Mouse (Mus musculus) midbrain, embryonic 16.5 days (tissue): ENCODE measurements around the gene Elavl2. TPM values are rescaled to one million over a fixed set of nuclear protein-coding genes. Genes with fewer than 3 reads are reported as not detected.
A peak's percentile ranks its signal among the peaks of the same experiment; 100 is the strongest.

Experiments
- ATAC-seq: fragments of 200-750 bp; cut with Nextera tagmentation; 2 replicates; pipeline ENCODE4 v1.8.0; 2017; ENCODE audit warnings: moderate TSS enrichment
- H3K27ac ChIP-seq: fragments of 300-500 bp; sonication (generic); 2 replicates; pipeline ENCODE4 v1.5.1; 2014; ENCODE audit warnings: mild to moderate bottlenecking, low read length, mixed read lengths
- H3K27me3 ChIP-seq: fragments of 300-500 bp; sonication (generic); 2 replicates; pipeline ENCODE4 v1.6.1; 2014; ENCODE audit warnings: low read depth, low read length, mixed read lengths; ENCODE audit not compliant: control insufficient read depth, insufficient read depth
- H3K36me3 ChIP-seq: fragments of 300-500 bp; sonication (generic); 2 replicates; pipeline ENCODE4 v1.6.1; 2014; ENCODE audit warnings: mild to moderate bottlenecking, low read length, moderate library complexity, mixed read lengths; ENCODE audit not compliant: control insufficient read depth, insufficient read depth
- H3K4me1 ChIP-seq: fragments of 300-500 bp; sonication (generic); 2 replicates; pipeline ENCODE4 v1.6.1; 2014; ENCODE audit warnings: mild to moderate bottlenecking, low read length, mixed read lengths; ENCODE audit not compliant: control insufficient read depth, insufficient read depth
- H3K4me2 ChIP-seq: fragments of 300-500 bp; sonication (generic); 2 replicates; pipeline ENCODE4 v1.6.1; 2014; ENCODE audit warnings: mild to moderate bottlenecking, low read length, mixed read lengths
- H3K4me3 ChIP-seq: fragments of 300-500 bp; sonication (generic); 2 replicates; pipeline ENCODE4 v1.5.1; 2014; ENCODE audit warnings: low read depth, mild to moderate bottlenecking, low read length, moderate library complexity, mixed read lengths
- H3K9ac ChIP-seq: fragments of 300-500 bp; sonication (generic); 2 replicates; pipeline ENCODE4 v1.6.1; 2014; ENCODE audit warnings: low read depth, low read length, mixed read lengths
- H3K9me3 ChIP-seq: fragments of 300-500 bp; sonication (generic); replicated peaks from 2 replicates; pipeline ENCODE4 v1.6.1; 2014; ENCODE audit warnings: mild to moderate bottlenecking, low read length, mixed read lengths; ENCODE audit not compliant: control insufficient read depth, poor library complexity, severe bottlenecking
- WGBS: fragments of 180-500 bp; shearing (Covaris S2); extraction: QIAGEN DNeasy Blood & Tissue Kit; methylation state at CpG from one replicate; pipeline ENCODE4 v1.1.7; 2014; 5-methylcytosine and 5-hydroxymethylcytosine counted together
- polyA plus RNA-seq: library from polyadenylated mRNA; unstranded; fragments of >200 nt; fragmentation: Nextera tagmentation; extraction: Ambion mirVana; gene quantifications from 2 replicates; pipeline ENCODE4 v1.2.1, GENCODE M21; 2015

Elavl2 gene
- polyA plus RNA-seq, 1 experiment from 2014 or later: 158 TPM

DNA sequence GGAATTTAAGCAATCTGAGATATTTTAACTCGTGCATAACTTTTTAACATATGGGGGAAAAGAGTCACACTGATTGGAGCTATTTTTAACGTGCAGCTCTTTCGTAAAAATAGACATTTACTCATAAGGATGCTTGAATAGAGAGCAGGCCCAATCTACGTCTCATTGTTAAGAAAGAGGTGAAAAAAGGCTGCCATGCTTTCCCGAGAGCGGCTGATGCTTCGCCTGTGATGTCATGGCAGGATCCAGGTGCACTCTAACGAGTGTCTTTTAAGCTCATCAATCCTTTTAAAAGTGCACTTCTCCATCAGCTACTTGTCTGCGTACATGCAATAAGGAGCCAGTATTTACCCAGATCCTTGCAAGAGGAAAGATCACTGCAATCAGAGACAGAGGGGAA is 156.0 kb downstream of the Elavl2 start:
- Histone ChIP-seq H3K9me3 (no peaks in the 10 kb centered on the region), H3K4me2 (no peak overlapping the region), H3K9ac (no peak overlapping the region), H3K27ac (no peak overlapping the region), H3K27me3 (no peaks in the 10 kb centered on the region), H3K4me1 (0 out of 2 replicates have a peak, but pooled peaks cover 2% of the 10 kb centered on the region), H3K4me3 (no peak overlapping the region), H3K36me3 (no peaks in the 10 kb centered on the region)
- 82% methylated on average over 9 of the region's 9 CpGs for WGBS
- no peak for ATAC-seq

DNA sequence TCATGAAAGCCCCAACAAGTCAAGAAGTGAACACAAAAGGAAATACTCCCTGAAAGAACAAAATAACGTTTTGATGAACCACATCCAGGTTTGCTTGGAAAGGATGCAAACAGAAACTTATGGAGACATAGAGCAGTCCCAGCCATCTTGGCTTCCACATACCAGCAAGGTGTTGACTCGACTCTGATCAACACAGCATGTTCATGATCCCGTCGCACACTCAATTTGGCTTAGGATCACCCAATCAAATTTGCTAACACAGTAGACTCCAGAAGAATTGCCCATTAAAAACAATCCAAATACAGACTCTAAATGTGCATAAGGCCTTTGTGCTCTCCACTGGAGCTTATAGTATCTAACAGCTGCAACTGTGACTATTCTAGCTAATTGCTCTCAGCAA is 156.7 kb downstream of the Elavl2 start:
- Histone ChIP-seq H3K4me3 (no peak overlapping the region), H3K36me3 (no peaks in the 10 kb centered on the region), H3K4me2 (no peak overlapping the region), H3K27ac (no peak overlapping the region), H3K9ac (no peak overlapping the region), H3K27me3 (no peaks in the 10 kb centered on the region), H3K9me3 (no peaks in the 10 kb centered on the region), H3K4me1 (no peaks in the 10 kb centered on the region)
- no peak for ATAC-seq
- WGBS: 95% methylated on average over 4 of the region's 4 CpGs

DNA sequence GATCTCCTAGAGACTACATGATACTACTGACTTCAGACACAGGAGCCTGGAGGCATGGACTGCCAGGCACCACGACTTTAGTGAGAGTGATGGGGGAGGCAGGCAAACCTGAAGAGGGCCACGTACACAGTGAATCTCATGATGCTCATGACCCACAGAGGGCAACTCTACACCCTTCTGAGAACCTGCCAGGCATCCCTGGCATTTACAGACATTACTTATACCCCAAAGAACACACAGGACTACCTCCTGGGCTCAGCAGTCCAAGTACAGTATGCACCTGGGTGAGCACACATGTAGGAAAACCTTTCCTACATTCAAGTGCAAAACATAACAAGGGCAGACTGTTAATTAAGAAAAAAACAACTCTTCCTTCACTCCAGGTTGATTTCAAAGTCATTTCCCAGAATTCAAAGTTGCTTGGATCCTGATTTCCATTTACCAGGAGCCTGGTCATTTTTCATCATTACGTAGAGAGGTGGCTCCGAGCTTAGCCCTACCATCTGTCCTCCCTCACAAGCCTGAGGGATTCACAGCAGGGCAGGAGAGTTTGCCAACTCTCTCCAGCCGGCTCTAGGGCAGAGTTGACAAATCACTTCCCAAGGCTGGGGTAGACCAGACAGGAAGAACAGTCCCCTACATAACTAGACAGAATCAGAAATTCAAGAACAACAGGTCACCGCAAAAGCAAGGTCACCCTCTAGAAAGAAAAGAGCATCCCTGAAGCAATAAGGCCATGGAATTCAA is 161.7 kb downstream of the Elavl2 start:
- H3K4me3 ChIP-seq: no peak overlapping the region
- H3K27ac ChIP-seq: no peak overlapping the region
- H3K27me3 ChIP-seq: no peaks in the 10 kb centered on the region
- H3K9ac ChIP-seq: no peak overlapping the region
- ATAC-seq: no peak
- no peaks in the 10 kb centered on the region for H3K4me1 ChIP-seq
- WGBS: 81% methylated on average over 6 of the region's 6 CpGs
- H3K9me3 ChIP-seq: no peaks in the 10 kb centered on the region
- no peaks in the 10 kb centered on the region for H3K36me3 ChIP-seq
- no peak overlapping the region for H3K4me2 ChIP-seq

DNA sequence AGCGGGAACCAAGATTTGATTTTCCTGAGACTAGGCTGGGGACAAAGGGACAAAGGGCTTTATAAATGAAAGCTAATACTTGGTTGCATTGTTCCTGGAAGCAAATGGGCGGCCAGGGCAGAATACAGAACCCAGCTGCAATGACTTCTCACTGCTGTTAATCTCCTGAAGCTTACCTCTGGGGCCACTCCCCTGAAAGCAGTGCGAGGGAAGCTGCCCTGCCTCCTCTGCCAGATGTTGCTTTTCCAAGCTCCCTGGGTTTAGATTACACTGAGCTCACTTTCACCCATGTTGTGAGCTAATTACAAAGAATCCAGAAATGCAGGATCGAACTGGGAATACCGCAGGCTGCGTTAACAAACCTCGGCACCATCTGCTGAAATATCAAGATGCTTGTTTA is 163.6 kb downstream of the Elavl2 start:
- H3K4me1 ChIP-seq: no peaks in the 10 kb centered on the region
- ATAC-seq: 0 out of 2 replicates have a peak, but pooled peaks have one; percentile 17
- no peak overlapping the region for H3K9ac ChIP-seq
- H3K36me3 ChIP-seq: no peaks in the 10 kb centered on the region
- no peaks in the 10 kb centered on the region for H3K27me3 ChIP-seq
- no peak overlapping the region for H3K4me2 ChIP-seq
- WGBS: 15% methylated on average over 7 of the region's 7 CpGs
- peak overlapping the region; percentile 29; the same call in 1 of the 2 replicates for H3K27ac ChIP-seq
- H3K4me3 ChIP-seq: no peak overlapping the region
- no peaks in the 10 kb centered on the region for H3K9me3 ChIP-seq

DNA sequence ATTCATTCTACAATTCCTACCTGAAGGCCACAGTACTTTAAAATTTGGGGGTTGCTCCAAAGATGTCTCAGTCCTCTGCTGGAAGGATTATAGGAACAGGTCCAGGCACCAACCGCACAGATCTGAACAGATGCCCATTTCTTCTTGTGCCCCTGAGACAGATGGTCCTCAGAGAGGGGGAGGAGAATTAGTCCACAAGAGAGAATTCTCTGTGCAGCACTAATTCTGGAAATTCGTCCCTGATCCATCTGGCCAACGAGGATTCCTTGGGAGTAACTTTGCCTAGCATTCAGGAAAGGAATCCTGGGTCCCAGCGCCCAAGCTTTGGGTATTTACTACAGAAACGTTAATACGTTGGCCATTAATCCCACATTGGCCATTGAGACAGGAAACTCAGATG is 165.6 kb downstream of the Elavl2 start:
- Histone ChIP-seq H3K36me3 (no peaks in the 10 kb centered on the region), H3K27me3 (no peaks in the 10 kb centered on the region), H3K27ac (no peak overlapping the region), H3K4me1 (peaks cover 8% of the 10 kb centered on the region; the same call in 1 of the 2 replicates), H3K9ac (no peak overlapping the region), H3K4me3 (no peak overlapping the region), H3K4me2 (no peak overlapping the region), H3K9me3 (no peaks in the 10 kb centered on the region)
- no peak for ATAC-seq
- 70% methylated on average over 6 of the region's 6 CpGs for WGBS

DNA sequence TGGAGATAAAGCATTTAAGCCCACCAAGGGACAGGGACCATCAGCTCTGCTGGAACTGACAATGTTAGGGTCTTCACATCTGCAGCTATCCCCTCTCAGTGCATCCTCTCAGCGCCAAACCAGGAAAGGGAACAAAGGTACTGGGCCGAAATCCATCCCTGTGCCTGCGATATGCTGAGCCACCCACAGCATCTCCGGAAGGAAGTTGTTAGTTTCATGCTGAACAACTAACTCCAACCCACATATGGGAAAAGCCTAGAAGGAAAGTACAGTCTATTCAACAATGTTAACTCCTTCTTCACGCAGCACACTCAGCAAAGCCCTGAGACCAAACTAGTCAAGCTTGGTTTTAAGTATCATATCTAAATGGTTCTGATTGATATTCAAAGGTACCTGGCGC is 167.0 kb downstream of the Elavl2 start:
- 94% methylated on average over 6 of the region's 6 CpGs for WGBS

DNA sequence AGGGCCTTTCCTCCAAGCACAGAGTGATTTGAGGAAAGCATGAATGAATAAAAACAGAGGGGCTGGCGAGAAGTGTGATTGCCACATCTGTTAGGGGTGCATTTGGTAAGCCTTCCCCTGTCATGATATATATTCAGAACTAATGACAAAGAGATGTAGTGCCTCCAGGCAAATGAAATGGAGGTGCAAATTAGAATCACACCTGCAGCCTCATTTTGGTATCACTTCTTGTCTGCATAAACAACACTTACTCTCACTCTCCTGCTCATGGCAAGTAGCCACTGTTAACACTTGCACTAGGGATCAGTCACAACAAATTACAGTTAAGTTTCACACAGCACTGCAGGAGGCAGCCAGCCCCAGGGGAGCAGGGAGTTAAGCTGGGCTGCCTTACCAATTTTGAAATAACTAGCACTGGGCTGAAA is 170.1 kb downstream of the Elavl2 start:
- peak; percentile 62 for ATAC-seq
- H3K27me3 ChIP-seq: no peaks in the 10 kb centered on the region
- H3K9ac ChIP-seq: no peak overlapping the region
- peaks cover 8% of the 10 kb centered on the region; the same call in 1 of the 2 replicates for H3K4me1 ChIP-seq
- H3K9me3 ChIP-seq: no peaks in the 10 kb centered on the region
- no peak overlapping the region for H3K4me2 ChIP-seq
- H3K27ac ChIP-seq: 0 out of 2 replicates have a peak overlapping the region, but pooled peaks have one; percentile 34
- peaks cover 21% of the 10 kb centered on the region for H3K36me3 ChIP-seq
- WGBS: 57% methylated on average over 1 of the region's 1 CpGs
- H3K4me3 ChIP-seq: no peak overlapping the region

More for the DNA sequence above, 167.0 kb downstream of the Elavl2 start:
- Histone ChIP-seq H3K9me3 (no peaks in the 10 kb centered on the region), H3K4me2 (no peak overlapping the region), H3K4me3 (no peak overlapping the region), H3K36me3 (0 out of 2 replicates have a peak, but pooled peaks cover 3% of the 10 kb centered on the region), H3K27ac (no peak overlapping the region), H3K9ac (no peak overlapping the region), H3K27me3 (no peaks in the 10 kb centered on the region), H3K4me1 (peaks cover 8% of the 10 kb centered on the region; the same call in 1 of the 2 replicates)
- no peak for ATAC-seq

DNA sequence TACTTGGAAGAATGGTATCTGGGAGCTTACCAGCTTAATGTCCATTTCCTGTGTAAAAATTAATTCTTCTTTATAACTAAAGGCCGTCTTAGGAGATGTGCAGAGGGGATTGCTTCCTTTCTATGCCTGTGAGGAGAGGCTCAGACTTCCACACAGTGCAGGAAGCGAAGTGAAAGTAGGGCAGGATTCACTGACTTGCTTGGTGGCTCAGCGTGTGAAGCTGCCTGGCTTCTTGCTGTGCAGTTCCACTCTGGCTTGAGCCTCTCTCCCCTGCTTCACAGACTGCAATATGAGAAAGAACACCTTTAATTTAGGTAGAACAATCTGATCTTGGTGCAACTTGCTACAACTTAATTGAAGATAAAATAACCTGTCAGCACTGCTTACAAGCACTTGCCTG is 172.2 kb downstream of the Elavl2 start:
- WGBS: 89% methylated on average over 3 of the region's 3 CpGs
- Histone ChIP-seq H3K9ac (no peak overlapping the region), H3K36me3 (peaks cover 21% of the 10 kb centered on the region), H3K4me3 (no peak overlapping the region), H3K4me1 (peaks cover 8% of the 10 kb centered on the region; the same call in 1 of the 2 replicates), H3K4me2 (no peak overlapping the region), H3K27ac (no peak overlapping the region), H3K27me3 (no peaks in the 10 kb centered on the region), H3K9me3 (no peaks in the 10 kb centered on the region)
- ATAC-seq: no peak

DNA sequence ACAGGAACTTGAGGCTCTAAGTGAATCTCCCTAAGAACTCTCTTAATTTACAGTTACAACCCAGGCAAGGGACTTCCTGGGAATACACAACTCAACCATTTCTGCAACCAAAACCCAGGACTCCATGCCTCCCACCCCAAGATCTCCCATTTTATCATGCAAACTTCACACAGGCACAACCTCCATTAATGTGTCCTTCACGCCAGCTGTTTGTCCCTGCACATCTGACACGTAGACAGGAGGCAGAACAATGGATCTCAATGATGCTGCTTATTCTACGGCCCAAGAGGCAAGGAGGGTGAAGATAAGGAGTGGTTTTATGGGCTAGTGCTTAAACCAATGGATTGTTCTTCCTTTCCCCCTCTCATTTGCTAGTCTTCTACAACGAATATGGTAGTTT is 176.8 kb downstream of the Elavl2 start:
- no peak overlapping the region for H3K4me3 ChIP-seq
- ATAC-seq: no peak
- no peaks in the 10 kb centered on the region for H3K4me1 ChIP-seq
- no peaks in the 10 kb centered on the region for H3K27me3 ChIP-seq
- no peak overlapping the region for H3K4me2 ChIP-seq
- no peaks in the 10 kb centered on the region for H3K9me3 ChIP-seq
- WGBS: 94% methylated on average over 4 of the region's 4 CpGs
- no peak overlapping the region for H3K9ac ChIP-seq
- H3K27ac ChIP-seq: no peak overlapping the region
- peaks cover 24% of the 10 kb centered on the region for H3K36me3 ChIP-seq
